Mouse (Mus musculus): ENCODE measurements around the gene Gnb1l.
A peak's percentile ranks its signal among the peaks of the same experiment; 100 is the strongest.

Gene Gnb1l

DNA sequence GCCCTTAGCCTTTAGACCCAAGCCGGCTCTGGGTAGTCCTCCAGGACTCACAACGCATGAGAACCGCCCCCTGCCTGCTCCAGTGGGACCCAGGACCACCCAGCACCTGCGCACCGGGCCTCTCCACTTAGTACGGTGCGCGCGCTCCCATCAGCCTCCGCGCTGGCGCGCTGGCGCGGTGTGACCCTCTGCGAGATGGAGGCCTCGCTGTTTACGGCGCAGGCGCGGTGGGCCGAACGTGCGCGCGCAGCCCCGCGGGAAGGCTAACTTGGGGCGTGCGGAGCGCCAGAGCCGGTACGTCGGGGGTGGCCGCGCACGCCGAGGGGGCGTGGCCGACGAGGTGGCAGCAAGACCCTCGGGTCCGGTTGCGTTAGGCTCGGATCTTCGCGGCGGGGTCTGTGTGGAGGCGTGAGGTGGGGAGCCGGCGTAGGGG, at the start of gene Gnb1l, which contains the start of gene Rtl10:
Gnb1l (plus strand) TSS at position 156 of the 433 bp plus-strand sequence.
Rtl10 (plus strand) TSS at position 344 of the 433 bp plus-strand sequence.
- peak; percentile 98 for DNase-seq (ENCODE audit: extremely low spot score, low spot score)

DNA sequence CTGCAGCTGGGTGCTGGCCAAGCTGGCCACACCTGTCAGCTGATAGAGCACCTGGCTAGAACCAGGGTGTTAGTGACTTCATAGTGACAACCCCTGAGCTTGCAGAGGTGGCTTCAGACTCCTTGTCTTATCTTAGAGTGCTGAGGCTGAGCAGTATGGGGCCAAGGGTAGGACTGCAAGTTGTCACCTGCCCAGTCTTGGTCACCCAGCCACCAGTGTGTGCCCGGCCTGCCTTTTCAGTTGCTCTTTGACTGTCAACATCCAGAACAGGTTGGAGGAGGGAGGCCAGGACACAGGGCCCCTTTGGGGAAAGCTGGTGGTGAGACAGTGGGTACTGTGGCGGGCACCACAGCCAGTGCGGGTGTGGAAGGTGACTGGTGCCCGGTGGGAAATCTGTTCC, 49.5 kb upstream of the Gnb1l start:
- DNase-seq (ENCODE audit: extremely low spot score, low spot score) = no peak

DNA sequence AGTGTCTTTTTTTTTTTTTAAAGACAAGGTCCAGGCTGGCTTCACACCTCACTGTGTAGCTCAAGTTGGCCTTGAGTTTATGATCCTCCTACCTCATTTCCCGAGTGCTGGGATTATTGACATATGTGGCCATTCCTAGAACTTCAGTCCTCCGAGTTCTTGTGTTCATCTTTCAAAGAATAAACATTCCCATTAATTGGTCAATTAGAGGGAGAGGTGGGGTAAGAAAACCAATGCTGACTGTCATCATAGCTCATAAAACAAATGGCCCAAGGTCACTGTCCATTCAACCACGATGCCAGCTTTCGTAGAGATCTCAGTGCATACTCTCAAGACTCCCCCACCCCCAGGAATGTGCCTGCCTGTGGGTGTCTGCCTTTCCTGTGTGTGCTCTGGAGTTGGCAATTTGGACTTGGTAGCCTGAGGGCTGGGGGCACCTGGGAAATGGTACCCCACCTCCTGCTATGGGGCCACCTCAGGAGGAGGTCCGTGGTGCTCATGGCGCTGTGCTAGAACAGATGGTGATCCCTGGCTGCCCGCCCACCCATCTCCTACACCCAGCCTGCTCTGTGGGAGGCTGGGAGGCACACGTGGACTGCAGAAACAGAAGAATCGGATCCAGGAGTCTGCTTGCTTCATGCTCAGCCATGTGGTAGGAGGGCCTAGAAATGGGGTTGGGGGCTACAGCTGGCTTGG, 46.9 kb upstream of the Gnb1l start:
- no peak for DNase-seq (ENCODE audit: extremely low spot score, low spot score)

DNA sequence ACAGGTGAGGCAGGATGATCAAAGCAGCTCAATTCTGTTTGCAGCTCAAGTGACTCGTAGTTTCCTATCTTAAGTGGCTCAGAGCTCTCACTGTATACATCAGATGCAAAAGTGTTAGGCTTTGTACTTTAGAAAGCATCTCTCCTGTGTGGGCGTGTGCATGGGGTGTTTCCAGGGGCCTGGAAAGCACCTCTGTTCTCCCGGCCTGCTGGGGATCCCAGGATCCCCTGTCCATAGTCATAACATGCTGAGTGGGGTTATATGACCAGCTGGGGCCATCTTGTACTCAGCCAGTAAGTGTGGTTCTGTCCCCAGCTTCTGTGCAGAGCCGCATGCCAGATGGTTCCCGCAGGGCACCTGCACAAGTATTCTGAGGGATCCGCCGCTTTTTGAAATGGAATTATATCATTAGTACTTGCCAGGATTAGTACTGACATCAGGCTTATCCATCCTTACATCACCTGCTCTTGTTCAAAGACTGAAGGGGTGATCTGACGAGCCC, 46.1 kb upstream of the Gnb1l start:
- no peak for DNase-seq (ENCODE audit: extremely low spot score, low spot score)

DNA sequence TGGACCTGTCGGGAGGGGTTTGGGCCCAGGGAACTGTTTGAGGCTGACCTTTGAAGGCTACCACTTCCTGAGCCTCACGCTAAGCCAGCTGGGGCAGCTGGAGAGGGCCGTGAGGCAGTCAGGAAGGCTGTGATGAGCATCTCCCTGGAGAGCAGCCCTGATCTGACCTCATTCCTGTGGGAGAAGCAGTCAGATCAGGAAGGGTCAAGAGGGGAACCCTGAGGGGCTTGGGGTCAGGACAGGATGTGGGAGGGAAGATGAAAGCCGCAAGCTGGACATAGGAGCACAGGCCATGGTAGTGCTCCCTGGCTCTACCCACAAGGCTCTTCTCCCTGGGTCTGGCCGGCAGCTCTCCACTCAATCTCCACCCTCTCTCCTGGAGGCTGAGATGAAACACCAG, 44.7 kb upstream of the Gnb1l start:
- peak; percentile 42 for DNase-seq (ENCODE audit: extremely low spot score, low spot score)

DNA sequence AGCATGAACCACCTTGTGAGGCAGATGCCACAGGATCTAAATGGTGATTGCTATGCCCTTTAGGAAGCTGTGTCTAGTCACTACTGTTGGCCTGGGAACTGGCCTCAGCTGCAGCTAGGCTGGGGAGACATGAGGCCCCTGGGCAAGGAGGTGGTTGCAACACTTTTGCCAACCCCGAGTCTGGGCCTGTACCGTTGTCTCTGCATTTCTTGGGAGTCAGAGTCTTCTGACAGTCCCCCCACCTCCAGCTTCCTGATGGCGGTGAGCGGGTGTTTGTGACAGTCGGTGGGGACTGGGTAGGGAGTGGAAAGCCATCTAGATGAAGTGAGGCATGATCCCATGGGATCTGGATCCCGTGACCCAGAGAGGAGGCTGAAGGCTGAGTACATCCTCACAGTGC, 43.1 kb upstream of the Gnb1l start:
- no peak for DNase-seq (ENCODE audit: extremely low spot score, low spot score)

DNA sequence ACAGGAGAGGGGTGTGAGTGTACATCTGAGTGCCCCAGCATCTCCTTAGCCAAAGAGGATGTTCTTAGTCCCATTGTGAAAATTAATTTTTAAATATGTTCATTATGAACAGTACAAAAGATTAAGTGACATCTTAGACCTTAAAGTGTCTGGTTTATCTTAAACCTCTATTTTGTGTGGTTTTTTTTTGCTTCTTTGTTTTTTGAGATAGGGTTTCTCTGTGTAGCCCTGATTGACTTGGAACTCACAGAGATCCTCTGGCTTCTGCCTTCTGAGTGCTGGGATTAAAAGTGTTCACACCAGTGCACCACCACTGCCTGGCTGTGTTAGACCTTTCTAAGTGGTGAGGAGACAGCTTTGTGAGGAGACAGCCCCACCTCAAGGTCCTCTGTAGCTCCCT, 39.9 kb upstream of the Gnb1l start:
- no peak for DNase-seq (ENCODE audit: extremely low spot score, low spot score)

DNA sequence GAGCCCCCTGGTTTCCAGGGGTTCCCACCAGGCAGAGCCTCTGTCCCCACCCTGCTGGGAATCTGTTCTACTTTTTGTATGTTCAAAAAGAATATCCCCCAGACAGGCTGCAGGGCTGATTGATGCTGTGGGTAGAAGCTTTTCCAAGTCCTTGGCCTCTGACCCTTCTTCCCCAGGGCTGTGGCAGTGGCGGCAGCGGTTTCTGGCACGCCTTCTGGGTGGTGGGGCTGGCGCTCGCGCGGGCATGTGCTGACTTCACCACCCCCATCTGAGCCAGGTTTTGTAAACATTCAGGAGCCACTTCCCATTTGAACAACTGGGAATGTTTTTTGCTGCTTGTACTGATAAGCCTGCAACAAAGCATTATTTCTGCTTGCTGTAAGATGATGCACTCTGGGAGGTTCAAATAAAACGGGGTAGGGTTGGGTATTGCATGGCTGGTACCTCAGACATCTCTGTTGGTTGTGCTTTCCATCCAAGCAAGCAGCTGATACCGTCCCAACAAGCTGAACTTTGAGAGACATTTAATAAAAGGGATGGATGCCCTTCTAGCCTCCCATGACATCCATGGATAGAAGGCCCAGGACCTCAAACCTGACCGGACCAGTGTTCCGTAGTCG, 39.1 kb upstream of the Gnb1l start:
- DNase-seq (ENCODE audit: extremely low spot score, low spot score) = no peak

DNA sequence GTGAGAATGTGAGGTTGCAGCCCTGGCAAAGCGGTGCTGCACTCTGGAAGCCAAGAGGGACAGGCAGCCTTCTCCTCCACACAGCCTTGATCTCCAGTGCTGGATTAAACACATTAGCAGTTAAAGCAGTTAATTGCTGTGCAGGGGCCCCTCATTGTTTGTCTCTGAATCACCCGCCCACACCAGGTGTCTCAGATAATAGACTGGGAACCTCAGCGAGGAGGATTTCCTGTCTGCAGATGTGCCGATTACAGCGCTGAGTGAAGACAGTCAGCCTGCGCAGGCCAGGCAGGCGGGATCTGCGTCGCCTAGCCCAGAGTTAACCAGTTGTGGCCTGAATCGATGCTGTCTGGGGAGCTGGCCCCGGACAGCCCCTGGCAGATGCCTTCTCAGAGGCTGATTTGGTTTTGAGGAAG, 38.5 kb upstream of the Gnb1l start:
- peak; percentile 61 for DNase-seq (ENCODE audit: extremely low spot score, low spot score)

DNA sequence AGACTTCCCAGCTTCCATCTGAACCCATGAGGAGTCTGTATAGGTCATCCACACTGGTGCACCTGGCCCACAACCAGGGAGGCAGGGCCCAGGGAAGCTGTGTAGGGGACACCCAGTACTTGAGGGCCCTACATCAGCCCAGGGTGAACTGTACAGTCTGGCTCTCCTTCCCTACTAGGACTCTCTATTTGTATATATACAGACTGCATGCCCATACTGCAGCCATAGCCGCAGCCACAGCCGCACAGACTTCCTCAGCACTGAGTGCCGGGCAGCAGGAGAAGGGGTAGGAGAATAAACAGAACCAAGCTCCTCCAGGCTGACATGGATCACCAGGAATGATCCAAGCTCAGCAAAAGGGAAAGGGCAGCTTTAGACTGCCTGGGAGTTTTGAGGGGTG, 37.7 kb upstream of the Gnb1l start:
- no peak for DNase-seq (ENCODE audit: extremely low spot score, low spot score)

DNA sequence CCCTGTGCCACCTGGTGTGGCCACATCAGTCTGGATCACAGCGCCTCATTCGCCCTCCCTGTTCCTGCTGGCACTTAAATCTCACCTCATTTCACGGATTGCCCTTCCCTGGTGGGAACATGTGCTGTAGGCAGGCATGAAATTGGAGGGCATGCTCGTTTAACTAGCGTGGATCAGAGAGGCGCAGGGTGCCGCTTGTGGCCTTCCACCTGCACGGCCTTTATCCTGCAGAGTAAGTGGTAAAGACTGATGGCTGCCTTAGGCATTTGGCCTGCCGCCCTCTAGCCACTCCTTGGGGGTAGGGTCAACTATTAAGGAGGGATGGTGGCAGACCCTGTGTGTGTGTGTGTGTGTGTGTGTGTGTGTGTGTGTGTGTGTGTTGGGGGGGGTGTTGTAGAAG, 36.5 kb upstream of the Gnb1l start:
- no peak for DNase-seq (ENCODE audit: extremely low spot score, low spot score)

DNA sequence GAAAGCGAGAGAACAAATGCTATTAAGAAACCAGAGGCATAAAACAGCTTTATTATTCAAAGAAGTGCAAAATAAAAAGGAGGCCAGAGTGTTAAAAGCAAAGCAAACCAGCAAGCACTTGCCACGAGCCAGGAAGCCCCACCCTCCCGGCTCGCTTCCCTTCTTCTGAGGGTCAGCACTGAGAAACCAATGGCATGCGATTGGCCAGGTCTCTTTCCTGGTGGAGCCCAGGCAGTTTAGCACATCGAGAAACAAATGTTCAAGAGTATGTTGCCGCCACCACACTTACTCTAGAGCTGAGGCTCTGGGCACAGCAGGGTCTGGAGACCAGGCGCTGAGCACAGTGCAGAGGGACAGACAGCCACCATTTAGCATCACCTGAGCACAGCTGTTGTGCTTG, 35.9 kb upstream of the Gnb1l start:
- no peak for DNase-seq (ENCODE audit: extremely low spot score, low spot score)

DNA sequence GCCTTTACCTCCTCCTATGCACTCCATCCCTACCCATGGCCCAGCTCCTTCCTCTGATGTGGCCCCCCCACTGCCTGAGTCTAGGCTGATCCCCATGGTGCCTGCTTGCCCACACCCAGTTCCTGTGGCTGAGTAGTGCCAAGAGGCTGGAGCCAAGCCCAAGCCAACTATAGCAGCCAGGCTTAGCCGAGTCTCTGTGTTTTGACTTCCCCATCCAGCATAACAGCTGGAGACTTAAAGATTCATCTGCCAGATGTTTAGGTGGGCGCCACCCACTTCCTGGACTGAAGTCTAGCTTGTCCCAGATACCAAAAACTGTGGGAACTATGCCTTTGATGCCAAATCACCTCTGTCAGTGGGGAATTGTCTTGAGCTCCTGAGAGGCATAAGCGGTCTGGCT, 34.2 kb upstream of the Gnb1l start:
- no peak for DNase-seq (ENCODE audit: extremely low spot score, low spot score)

DNA sequence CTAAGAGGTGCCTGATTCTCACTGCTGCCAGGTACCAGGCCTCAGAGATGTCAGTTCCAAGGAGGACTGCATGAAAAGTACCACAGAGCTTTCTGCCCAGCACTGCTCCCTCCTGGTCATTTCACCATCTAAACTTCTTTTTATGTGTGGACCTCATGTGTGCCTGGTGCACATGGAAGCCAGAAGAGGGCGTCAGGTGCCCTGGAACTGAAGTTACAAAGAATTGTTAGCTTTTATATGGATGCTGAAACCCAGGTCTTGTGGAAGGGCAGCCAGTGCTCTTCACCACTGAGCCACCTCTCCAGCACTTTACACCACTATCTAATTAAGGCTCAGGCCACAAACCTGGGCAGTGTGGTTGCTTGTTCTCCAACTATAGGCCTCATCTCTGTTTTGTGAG, 27.7 kb upstream of the Gnb1l start:
- no peak for DNase-seq (ENCODE audit: extremely low spot score, low spot score)

DNA sequence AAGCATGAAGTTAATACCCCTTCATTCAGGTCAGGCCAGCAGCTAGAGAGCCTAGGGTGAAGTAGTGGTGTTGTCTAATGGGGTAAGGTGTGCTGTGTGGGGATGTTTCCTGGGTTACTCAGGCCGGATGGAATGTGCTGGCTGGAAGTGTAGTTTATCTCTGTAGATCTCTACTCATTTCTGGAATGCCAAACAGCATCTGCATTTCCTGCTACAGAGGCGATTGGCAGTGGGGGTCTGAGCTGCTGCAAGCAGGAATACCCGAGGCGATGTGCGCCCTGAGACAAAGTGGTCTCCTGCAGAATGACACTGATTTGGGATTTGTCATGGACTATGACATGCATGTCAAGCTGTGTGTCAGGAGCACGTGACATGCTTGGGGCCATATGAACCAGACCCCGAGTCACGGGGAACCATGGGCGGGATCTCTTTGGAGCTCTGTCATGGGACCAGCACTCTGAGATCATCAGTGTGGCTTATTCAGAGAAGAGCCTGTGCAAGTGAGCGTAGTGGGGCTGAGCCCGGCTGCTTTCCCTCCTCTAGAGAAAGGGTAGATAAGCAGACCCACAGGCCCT, 27.0 kb upstream of the Gnb1l start:
- DNase-seq (ENCODE audit: extremely low spot score, low spot score) = no peak

DNA sequence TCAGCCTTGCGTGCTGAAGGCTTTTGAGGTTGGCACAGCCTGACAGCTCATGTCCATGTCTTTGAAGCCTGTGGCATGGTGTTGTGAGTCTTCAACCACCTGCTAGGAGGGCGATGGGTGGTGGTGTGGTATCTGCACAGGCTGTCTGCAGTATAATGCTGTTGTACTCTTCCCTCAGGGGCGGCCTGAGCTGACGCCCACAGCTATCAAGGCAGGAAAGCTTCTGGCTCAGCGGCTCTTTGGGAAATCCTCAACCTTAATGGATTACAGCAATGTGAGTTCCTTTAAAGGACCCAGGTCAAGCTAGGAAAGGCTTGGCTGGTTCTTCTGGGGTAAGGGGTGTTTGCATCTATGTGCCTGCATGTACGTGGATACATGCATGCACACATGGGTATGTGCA, 26.5 kb upstream of the Gnb1l start:
- DNase-seq (ENCODE audit: extremely low spot score, low spot score) = no peak

DNA sequence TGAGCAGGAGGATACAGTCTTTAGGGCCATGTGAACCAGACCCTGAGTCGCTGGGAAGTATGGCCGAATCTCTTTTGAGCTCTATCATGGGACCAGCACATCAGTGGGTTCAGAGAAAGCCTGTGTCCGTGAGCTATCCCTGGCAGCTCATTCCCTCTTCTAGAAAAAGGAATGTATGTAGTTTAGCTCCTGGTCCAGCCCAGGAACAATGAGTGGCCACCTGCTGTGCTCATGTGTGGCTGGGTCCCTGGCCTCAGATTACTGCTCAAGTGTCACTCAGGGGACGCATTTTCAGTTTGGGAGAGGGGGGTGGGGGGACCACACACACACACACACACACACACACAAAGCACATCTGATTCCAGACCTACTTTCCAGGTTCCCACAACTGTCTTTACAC, 26.1 kb upstream of the Gnb1l start:
- DNase-seq (ENCODE audit: extremely low spot score, low spot score) = no peak

DNA sequence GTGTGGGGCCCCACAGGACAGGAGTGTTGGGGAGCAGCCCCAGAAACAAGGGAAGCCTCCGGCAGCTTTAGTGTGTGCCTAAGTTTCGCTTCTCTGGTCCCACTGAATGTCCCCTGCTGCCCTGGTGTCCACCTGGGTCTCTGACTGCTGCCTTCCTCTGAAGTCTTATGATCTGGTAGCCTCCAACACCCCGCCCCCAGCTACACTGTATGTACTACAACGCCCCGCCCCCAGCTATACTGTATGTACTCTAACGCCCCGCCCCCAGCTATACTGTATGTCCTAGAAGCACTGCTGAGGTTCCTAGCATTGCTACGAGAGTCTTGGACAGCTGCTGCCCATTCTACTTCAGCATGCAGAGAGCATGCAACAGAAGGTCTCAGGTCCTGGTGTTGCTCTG, 25.5 kb upstream of the Gnb1l start:
- no peak for DNase-seq (ENCODE audit: extremely low spot score, low spot score)

DNA sequence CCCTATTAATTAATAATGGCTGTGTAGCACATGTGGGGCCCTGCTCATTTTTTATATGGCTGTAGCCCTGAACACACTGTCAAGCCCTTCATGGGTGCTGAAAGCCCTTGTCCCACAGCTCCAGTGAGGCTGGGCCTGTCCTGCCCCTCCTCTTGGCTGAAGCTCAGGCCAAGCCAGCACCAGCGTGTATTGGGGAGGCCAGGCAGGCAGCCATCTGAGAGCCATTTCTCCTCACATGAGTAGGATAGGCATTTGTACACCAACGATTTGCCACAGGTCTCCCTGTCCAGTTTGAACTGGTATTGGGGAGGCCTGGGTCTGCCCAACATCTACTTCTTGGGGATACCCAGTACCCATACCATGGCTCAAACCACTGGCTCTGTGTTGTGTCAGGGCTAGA, 24.5 kb upstream of the Gnb1l start:
- no peak for DNase-seq (ENCODE audit: extremely low spot score, low spot score)

DNA sequence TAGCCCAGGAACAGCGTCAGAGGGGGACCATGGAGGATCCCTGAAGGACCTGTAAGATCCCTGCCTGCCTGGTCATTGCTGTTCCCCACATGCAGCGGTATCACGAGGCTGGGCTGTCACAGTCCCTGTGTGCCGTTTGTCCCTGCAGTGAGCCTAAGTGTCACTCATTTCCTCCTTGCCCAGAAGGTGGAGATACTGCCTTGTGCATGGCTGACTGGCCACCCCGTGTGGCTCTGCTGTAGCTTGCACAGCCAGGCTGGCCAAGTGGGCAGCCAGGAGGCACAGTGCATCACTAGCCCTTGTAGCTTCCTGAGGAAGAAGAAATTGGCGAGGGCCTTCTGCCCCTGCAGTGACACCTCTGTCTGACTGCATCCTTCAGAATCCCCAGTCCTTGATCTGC, 20.5 kb upstream of the Gnb1l start:
- DNase-seq (ENCODE audit: extremely low spot score, low spot score) = no peak

DNA sequence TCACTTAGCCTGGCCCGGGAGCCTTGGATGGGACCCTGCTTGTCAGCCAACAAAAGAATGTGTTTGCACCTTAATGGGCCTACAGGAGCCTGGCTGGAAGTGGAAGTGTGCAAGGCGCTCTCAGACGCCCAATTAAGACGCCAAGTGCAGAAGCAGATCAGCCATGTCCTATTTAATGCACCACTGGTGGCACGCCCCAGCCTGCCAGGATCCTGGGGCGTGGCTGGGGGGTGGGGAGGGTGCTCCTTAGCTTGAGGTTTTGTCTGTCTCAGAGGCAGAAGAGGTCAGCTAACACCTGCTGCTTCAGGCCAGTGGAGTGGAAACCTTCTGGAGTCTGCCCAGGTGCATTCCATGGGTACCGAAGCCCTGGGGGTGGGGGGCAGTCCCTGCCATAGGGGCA, 18.8 kb upstream of the Gnb1l start:
- no peak for DNase-seq (ENCODE audit: extremely low spot score, low spot score)

DNA sequence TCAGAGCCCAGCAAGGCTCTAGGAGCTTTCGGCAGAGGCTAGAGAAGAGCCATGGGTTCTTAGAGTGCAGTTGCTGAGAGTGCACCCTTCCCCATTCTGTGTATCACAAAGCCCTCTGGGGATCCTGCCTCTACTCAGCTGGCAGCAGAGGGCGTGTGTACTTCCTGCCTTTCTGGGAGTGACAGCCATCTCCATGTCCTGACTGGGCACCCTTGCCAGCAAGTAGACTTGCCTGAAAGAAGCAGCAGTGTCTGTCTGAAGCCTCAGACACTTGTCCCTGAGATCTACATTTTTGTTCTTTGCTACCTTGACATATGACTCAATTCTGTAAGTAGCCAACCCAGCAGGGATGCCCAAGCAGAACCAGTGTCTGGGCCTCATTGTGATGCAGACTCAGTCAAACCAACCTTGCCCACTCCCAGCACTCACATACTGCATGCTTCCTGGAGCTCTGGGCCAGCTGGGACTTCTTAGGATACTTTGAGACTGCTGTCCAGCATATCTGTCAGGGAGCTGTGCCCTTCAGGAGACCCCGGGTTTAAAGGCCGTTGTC, 17.5 kb upstream of the Gnb1l start:
- no peak for DNase-seq (ENCODE audit: extremely low spot score, low spot score)

Data from neural tube, embryonic 10.5 days (tissue).